Mouse (Mus musculus) midbrain, embryonic 14.5 days (tissue): ENCODE measurements around the gene Polr3gl. TPM values are rescaled to one million over a fixed set of nuclear protein-coding genes. Genes with fewer than 3 reads are reported as not detected.

Experiments
- ATAC-seq: fragments of 200-750 bp; cut with Nextera tagmentation; 2 replicates; pipeline ENCODE4 v1.8.0; 2017; ENCODE audit warnings: moderate number of reproducible peaks, moderate library complexity; ENCODE audit not compliant: low FRiP score, low TSS enrichment
- DNase-seq: peaks from one replicate; pipeline ENCODE4 v3.0.0-alpha.2; 2015
- H3K27ac ChIP-seq: fragments of 300-500 bp; sonication (generic); replicated peaks from 2 replicates; pipeline ENCODE4 v1.5.1; 2014; ENCODE audit warnings: mild to moderate bottlenecking, low read depth, low read length, moderate library complexity
- H3K27me3 ChIP-seq: fragments of 300-500 bp; sonication (generic); 2 replicates; pipeline ENCODE4 v1.6.1; 2014; ENCODE audit warnings: low read length, control low read depth, mixed read lengths; ENCODE audit not compliant: control insufficient read depth, insufficient read depth
- H3K36me3 ChIP-seq: fragments of 300-500 bp; sonication (generic); 2 replicates; pipeline ENCODE4 v1.6.1; 2014; ENCODE audit warnings: low read length, control low read depth; ENCODE audit not compliant: control insufficient read depth, insufficient read depth
- H3K4me1 ChIP-seq: fragments of 300-500 bp; sonication (generic); 2 replicates; pipeline ENCODE4 v1.6.1; 2014; ENCODE audit warnings: mild to moderate bottlenecking, antibody characterized with exemption, low read length, control low read depth; ENCODE audit not compliant: control insufficient read depth, insufficient read depth
- H3K4me2 ChIP-seq: fragments of 300-500 bp; sonication (generic); 2 replicates; pipeline ENCODE4 v1.6.1; 2014; ENCODE audit warnings: mild to moderate bottlenecking, low read length, moderate library complexity
- H3K4me3 ChIP-seq: fragments of 300-500 bp; sonication (generic); replicated peaks from 2 replicates; pipeline ENCODE4 v1.5.1; 2014; ENCODE audit warnings: low read depth, low read length
- H3K9ac ChIP-seq: fragments of 300-500 bp; sonication (generic); replicated peaks from 2 replicates; pipeline ENCODE4 v1.6.1; 2014; ENCODE audit warnings: mild to moderate bottlenecking, low read length, moderate library complexity
- H3K9me3 ChIP-seq: fragments of 300-500 bp; sonication (generic); 2 replicates; pipeline ENCODE4 v1.6.1; 2016; ENCODE audit warnings: low read length, control low read depth, mixed read lengths; ENCODE audit not compliant: control insufficient read depth
- WGBS: fragments of 180-500 bp; shearing (Covaris S2); extraction: QIAGEN DNeasy Blood & Tissue Kit; methylation state at CpG from one replicate; pipeline ENCODE4 v1.1.7; 2014; 5-methylcytosine and 5-hydroxymethylcytosine counted together
- polyA plus RNA-seq: library from polyadenylated mRNA; unstranded; fragments of >200 nt; fragmentation: Nextera tagmentation; extraction: Ambion mirVana; gene quantifications from 2 replicates; pipeline ENCODE4 v1.2.1, GENCODE M21; 2014

The Polr3gl gene
- polyA plus RNA-seq, 1 experiment from 2014 or later: 17.1 TPM

DNA sequence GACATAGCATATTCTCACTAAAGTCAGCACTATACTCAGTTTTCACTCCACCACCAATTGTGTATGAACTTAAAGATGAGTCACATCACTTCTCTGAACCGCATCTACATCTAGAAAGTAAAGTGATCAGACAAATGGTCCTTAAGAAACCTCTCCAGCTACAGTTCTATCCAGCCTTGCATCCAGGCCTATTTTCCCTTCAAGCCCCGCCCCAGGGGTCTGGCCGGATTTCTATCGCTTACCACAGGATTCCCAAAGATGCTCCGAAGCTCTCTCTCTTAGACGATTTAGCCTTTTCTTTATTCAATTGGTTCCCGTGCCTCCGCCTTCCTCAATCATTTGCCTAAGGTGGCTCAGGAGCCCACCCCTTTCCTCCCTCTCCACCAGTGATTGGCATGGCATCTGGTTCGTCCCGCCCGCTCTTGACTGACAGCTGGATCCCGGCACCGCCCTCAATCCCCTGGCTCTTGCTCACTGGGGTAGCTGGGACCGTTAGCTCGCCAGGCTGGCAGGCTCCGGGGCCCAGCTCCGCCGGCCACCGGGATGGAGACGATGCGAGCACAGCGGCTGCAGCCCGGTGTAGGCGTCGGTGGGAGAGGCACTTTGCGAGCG lies 6.8 kb upstream of the Polr3gl start, which contains the start of gene Lix1l:
Lix1l (plus strand) TSS at position 511 of the 612 bp plus-strand sequence.
- H3K27ac ChIP-seq: peak within 1 kb of the TSS; percentile 95
- no peaks in the 10 kb centered on the region for H3K36me3 ChIP-seq
- H3K4me1 ChIP-seq: peaks cover 72% of the 10 kb centered on the region
- DNase-seq: peak; percentile 96
- H3K4me3 ChIP-seq: peak within 1 kb of the TSS; percentile 69
- ATAC-seq: peak; percentile 92
- peak within 1 kb of the TSS; percentile 92 for H3K9ac ChIP-seq
- H3K9me3 ChIP-seq: no peaks in the 10 kb centered on the region
- under 1% methylated on average over 27 of the region's 27 CpGs for WGBS
- H3K27me3 ChIP-seq: no peaks in the 10 kb centered on the region
- H3K4me2 ChIP-seq: peak within 1 kb of the TSS; percentile 87

DNA sequence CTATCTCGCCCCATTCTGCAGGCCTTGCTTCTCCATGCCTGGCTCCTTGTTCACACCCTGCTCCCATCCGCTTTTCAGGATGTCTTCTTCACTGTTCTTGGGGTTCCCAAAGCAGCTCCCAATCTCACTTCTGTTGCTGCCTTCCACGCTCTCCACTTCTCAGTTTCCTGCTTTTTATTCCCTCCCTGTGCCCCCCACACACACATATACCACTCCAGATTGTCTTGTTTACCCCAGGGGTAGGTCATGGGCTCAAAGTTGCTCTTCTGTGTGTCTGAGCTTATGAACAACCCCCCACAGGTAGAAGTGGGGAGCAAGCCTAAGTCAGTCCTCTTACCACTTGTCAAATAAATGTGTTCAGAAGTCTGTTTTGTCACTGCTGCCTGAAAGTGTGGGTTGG lies 5.4 kb upstream of the Polr3gl start:
- 76% methylated on average over 3 of the region's 3 CpGs for WGBS
- Histone ChIP-seq H3K4me2 (peak overlapping the region; percentile 100; the same call in 1 of the 2 replicates), H3K4me1 (peaks cover 69% of the 10 kb centered on the region), H3K4me3 (no peak overlapping the region), H3K9me3 (no peaks in the 10 kb centered on the region), H3K27ac (no peak overlapping the region), H3K27me3 (no peaks in the 10 kb centered on the region), H3K36me3 (no peaks in the 10 kb centered on the region), H3K9ac (no peak overlapping the region)
- no peak for ATAC-seq
- no peak for DNase-seq

DNA sequence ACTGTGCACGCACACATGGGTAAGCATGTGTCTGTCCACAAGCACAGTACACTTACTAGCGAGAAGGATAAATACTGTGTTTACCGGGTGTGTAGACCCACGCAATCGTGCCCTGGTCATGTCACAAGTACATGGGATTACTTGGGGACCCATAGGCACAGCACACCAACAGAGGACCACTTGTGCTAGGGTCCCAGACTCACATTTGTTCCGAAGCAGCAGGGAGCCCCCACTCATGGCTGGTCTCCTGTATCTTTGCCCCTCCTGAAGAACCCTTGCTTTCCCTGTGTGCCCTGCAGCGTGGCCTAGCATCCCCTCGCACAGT lies 5.0 kb upstream of the Polr3gl start:
- 45% methylated on average over 8 of the region's 8 CpGs for WGBS
- Histone ChIP-seq H3K27me3 (no peaks in the 10 kb centered on the region), H3K9me3 (no peaks in the 10 kb centered on the region), H3K4me3 (peak overlapping the region; percentile 48; the same call in 1 of the 2 replicates), H3K4me2 (peak overlapping the region; percentile 100), H3K9ac (peak overlapping the region; percentile 68; the same call in 1 of the 2 replicates), H3K27ac (no peak overlapping the region), H3K4me1 (peaks cover 65% of the 10 kb centered on the region), H3K36me3 (no peaks in the 10 kb centered on the region)
- no peak for DNase-seq
- ATAC-seq: no peak

DNA sequence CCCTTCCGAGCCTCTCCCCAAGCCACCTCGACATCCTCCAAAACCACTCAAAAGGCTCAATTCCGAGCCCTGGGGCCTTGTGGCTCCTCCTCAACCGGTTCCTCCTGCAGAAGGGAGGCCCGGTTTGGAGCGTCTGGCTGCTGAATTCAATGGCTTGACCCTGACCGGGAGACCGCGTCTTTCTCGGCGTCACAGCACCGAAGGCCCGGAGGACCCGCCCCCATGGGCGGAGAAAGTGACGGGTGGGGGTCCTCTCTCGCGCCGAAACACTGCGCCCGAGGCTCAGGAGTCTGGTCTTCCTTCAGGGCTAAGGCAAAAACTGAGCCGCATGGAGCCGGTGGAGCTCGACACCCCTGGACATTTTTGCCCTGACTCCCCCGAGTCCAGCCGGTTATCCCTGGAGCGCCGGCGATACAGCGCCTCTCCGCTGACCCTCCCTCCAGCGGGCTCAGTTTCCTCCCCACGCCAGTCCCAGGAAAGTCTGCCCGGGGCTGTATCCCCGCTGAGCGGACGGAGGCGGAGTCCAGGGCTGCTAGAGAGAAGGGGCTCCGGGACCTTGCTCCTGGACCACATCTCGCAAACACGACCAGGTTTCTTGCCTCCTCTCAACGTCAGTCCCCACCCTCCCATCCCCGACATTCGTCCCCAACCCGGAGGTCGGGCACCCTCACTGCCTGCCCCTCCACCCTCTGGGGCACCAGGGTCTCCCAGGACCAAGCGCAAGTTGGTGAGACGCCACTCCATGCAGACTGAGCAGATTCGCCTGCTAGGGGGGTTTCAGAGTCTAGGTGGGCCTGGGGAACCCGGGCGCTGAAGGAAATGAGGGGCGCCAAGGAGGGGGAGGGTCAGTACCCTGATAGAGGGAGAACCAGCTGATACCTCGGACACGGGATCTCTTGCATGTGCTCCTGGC lies 4.4 kb upstream of the Polr3gl start:
- H3K9me3 ChIP-seq: no peaks in the 10 kb centered on the region
- peak overlapping the region; percentile 68 for H3K9ac ChIP-seq
- ATAC-seq (no peak), DNase-seq (peak; percentile 81)
- H3K36me3 ChIP-seq: no peaks in the 10 kb centered on the region
- peak overlapping the region; percentile 39; the same call in 1 of the 2 replicates for H3K27ac ChIP-seq
- peak overlapping the region; percentile 100 for H3K4me2 ChIP-seq
- peaks cover 59% of the 10 kb centered on the region for H3K4me1 ChIP-seq
- 1% methylated on average over 54 of the region's 54 CpGs for WGBS
- H3K4me3 ChIP-seq: peak overlapping the region; percentile 48
- no peaks in the 10 kb centered on the region for H3K27me3 ChIP-seq

DNA sequence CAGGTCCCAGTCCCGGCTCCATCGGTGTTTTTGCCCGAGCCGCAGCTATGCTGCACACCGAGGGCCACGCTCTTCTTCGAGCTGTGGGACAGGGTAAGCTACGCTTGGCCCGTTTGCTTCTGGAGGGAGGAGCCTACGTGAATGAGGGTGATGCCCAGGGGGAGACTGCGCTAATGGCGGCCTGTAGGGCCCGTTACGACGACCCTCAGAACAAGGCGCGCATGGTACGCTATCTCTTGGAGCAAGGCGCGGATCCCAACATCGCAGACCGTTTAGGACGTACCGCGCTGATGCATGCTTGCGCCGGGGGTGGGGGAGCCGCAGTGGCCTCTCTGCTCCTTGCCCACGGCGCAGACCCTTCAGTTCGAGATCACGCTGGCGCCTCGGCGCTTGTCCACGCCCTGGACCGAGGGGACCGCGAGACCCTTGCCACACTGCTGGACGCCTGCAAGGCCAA lies 3.5 kb upstream of the Polr3gl start:
- ATAC-seq: no peak

GRCm38 (mm10) chr3:96596855-96597254 lies 2.9 kb upstream of the Polr3gl start:
- H3K9ac ChIP-seq: peak overlapping the region; percentile 68
- no peaks in the 10 kb centered on the region for H3K27me3 ChIP-seq
- no peaks in the 10 kb centered on the region for H3K9me3 ChIP-seq
- H3K36me3 ChIP-seq: no peaks in the 10 kb centered on the region
- 1% methylated on average over 11 of the region's 12 CpGs for WGBS
- H3K27ac ChIP-seq: peak overlapping the region; percentile 39
- ATAC-seq: no peak
- H3K4me3 ChIP-seq: peak overlapping the region; percentile 48
- peak overlapping the region; percentile 100 for H3K4me2 ChIP-seq
- peaks cover 50% of the 10 kb centered on the region for H3K4me1 ChIP-seq
- peak; percentile 41 for DNase-seq

More for the DNA sequence above, 3.5 kb upstream of the Polr3gl start:
- H3K36me3 ChIP-seq: no peaks in the 10 kb centered on the region
- H3K27me3 ChIP-seq: no peaks in the 10 kb centered on the region
- peaks cover 56% of the 10 kb centered on the region for H3K4me1 ChIP-seq
- peak overlapping the region; percentile 68 for H3K9ac ChIP-seq
- H3K9me3 ChIP-seq: no peaks in the 10 kb centered on the region
- H3K27ac ChIP-seq: peak overlapping the region; percentile 39
- H3K4me3 ChIP-seq: peak overlapping the region; percentile 48
- H3K4me2 ChIP-seq: peak overlapping the region; percentile 100
- peak; percentile 67 for DNase-seq
- under 1% methylated on average over 40 of the region's 40 CpGs for WGBS

GRCm38 (mm10) chr3:96596228-96596707 lies 2.3 kb upstream of the Polr3gl start, which contains the start of gene Ankrd34a:
Ankrd34a (plus strand) TSS chr3:96596636.
- Histone ChIP-seq H3K9ac (peak within 1 kb of the TSS; percentile 68), H3K27ac (peak within 1 kb of the TSS; percentile 39), H3K4me1 (peaks cover 48% of the 10 kb centered on the region), H3K9me3 (no peaks in the 10 kb centered on the region), H3K4me3 (peak within 1 kb of the TSS; percentile 48), H3K27me3 (no peaks in the 10 kb centered on the region), H3K36me3 (no peaks in the 10 kb centered on the region), H3K4me2 (peak within 1 kb of the TSS; percentile 100)
- under 1% methylated on average over 22 of the region's 23 CpGs for WGBS
- DNase-seq: peak; percentile 74
- no peak for ATAC-seq

GRCm38 (mm10) chr3:96595661-96596060 lies 1.7 kb upstream of the Polr3gl start:
- H3K36me3 ChIP-seq: no peaks in the 10 kb centered on the region
- DNase-seq (peak; percentile 40), ATAC-seq (no peak)
- no peak overlapping the region for H3K27ac ChIP-seq
- H3K4me3 ChIP-seq: peak overlapping the region; percentile 48; the same call in 1 of the 2 replicates
- no peaks in the 10 kb centered on the region for H3K27me3 ChIP-seq
- WGBS: 20% methylated on average over 6 of the region's 6 CpGs
- no peaks in the 10 kb centered on the region for H3K9me3 ChIP-seq
- no peak overlapping the region for H3K9ac ChIP-seq
- peaks cover 48% of the 10 kb centered on the region for H3K4me1 ChIP-seq
- peak overlapping the region; percentile 100 for H3K4me2 ChIP-seq
